Mouse (Mus musculus) left cerebral cortex, postnatal 25 days (tissue): ENCODE data around the gene Nfil3. TPM values are rescaled to one million over a fixed set of nuclear protein-coding genes. Genes with fewer than 3 reads are reported as not detected.

Experiments used
- DNase-seq, 2 experiments: peaks; one replicate each; pipeline ENCODE4 v3.0.0; 2022; ENCODE audit warnings: low spot score in 2 of 2, mixed read lengths in 1 of 2
- intact Hi-C: fragments of 180-260 bp; cut with DNase I; formaldehyde crosslinking; loops from one replicate; pipeline ENCODE4 v1.15.1; 2025
- total RNA-seq, 2 experiments: library from RNA; stranded (reverse); gene quantifications; 2 replicates each; pipeline ENCODE4 v1.2.3; 2021

Nfil3 gene
- total RNA-seq, 2 experiments from 2014 or later, result 14.4 to 20.8 TPM

GRCm38 (mm10) chr13:52986215-52986780 is 5.4 kb upstream of the Nfil3 start:
- no peak for DNase-seq
- intact Hi-C loops, result no loop called here

GRCm38 (mm10) chr13:52985508-52986214 is 4.8 kb upstream of the Nfil3 start:
- intact Hi-C loops, result no loop called here
- no peak for DNase-seq

GRCm38 (mm10) chr13:52982703-52983102 is 1.8 kb upstream of the Nfil3 start:
- intact Hi-C loops, result loop anchor here (1.0 to 5.0 kb wide), 4 partner anchors 103 to 324 kb away; no protein-coding TSS in a partner anchor
- peak; percentile 90 to 92 for DNase-seq

- DNase-seq, result peak; percentile 51 to 80
Measured at GRCm38 (mm10) chr13:52981441-52982281, 788 bp upstream of the Nfil3 start.

GRCm38 (mm10) chr13:52980211-52980950 is 492 bp downstream of the Nfil3 start:
- DNase-seq, result peak; percentile 87 to 92
- intact Hi-C loops, result loop anchor here (2.0 to 5.0 kb wide), 2 partner anchors 117 to 162 kb away; no protein-coding TSS in a partner anchor

More at GRCm38 (mm10) chr13:52981441-52982281, 788 bp upstream of the Nfil3 start:
- intact Hi-C loops, result loop anchor here (1.0 to 5.0 kb wide), 5 partner anchors 52 to 323 kb away; partner anchors contain the start of gene Auh

- intact Hi-C loops, result loop anchor here (2.0 to 5.0 kb wide), 2 partner anchors 118 to 161 kb away; no protein-coding TSS in a partner anchor
- peak; percentile 33 to 74 for DNase-seq
Measured at GRCm38 (mm10) chr13:52979331-52980051, 1.4 kb downstream of the Nfil3 start.

GRCm38 (mm10) chr13:52978321-52978981 is 2.4 kb downstream of the Nfil3 start:
- peak in 1 of 2 experiments; percentile 44 for DNase-seq
- intact Hi-C loops, result no loop called here

GRCm38 (mm10) chr13:52977757-52978156 is 3.1 kb downstream of the Nfil3 start:
- no peak for DNase-seq
- intact Hi-C loops, result no loop called here

- no peak for DNase-seq
- intact Hi-C loops, result no loop called here
Measured at GRCm38 (mm10) chr13:52977221-52977609, 3.7 kb downstream of the Nfil3 start.

GRCm38 (mm10) chr13:52976510-52977220 is 4.2 kb downstream of the Nfil3 start:
- intact Hi-C loops, result no loop called here
- no peak for DNase-seq

GRCm38 (mm10) chr13:52976130-52976509 is 4.8 kb downstream of the Nfil3 start:
- intact Hi-C loops, result no loop called here
- DNase-seq, result no peak

- intact Hi-C loops, result no loop called here
- no peak for DNase-seq
Measured at GRCm38 (mm10) chr13:52974676-52975075, 6.2 kb downstream of the Nfil3 start.

GRCm38 (mm10) chr13:52973427-52973826 is 7.4 kb downstream of the Nfil3 start:
- intact Hi-C loops, result no loop called here
- DNase-seq, result peak in 1 of 2 experiments; percentile 74

GRCm38 (mm10) chr13:52972626-52973025 is 8.2 kb downstream of the Nfil3 start:
- no peak for DNase-seq
- intact Hi-C loops, result no loop called here

- intact Hi-C loops, result no loop called here
Measured at GRCm38 (mm10) chr13:52970876-52971275, 10.0 kb downstream of the Nfil3 start.

GRCm38 (mm10) chr13:52962922-52963321 is 18.0 kb downstream of the Nfil3 start:
- no peak for DNase-seq

More at GRCm38 (mm10) chr13:52970876-52971275, 10.0 kb downstream of the Nfil3 start:
- DNase-seq, result no peak

GRCm38 (mm10) chr13:52962361-52962760 is 18.5 kb downstream of the Nfil3 start:
- no peak for DNase-seq
- intact Hi-C loops, result no loop called here

More at GRCm38 (mm10) chr13:52962922-52963321, 18.0 kb downstream of the Nfil3 start:
- intact Hi-C loops, result no loop called here
